9 mouse cellular contexts compared by ENCODE assay signal in genomic region chrX:110814151-110814571, GRCm38 (mm10). TPM values are rescaled to one million over a fixed set of nuclear protein-coding genes. Genes with fewer than 3 reads are reported as not detected.
DNase-seq lines count a peak whose midpoint lies in the region; ATAC-seq and TF ChIP-seq lines count a peak whose summit lies in the region.
"Had no signal": no experiment of that assay in that cellular context is flagged by ENCODE, and none has a peak within 500 bp of the region (broad histone marks: within the 10 kb centered on the region; RNA-seq: fewer than 3 reads in every experiment).

Pou3f4 (plus strand) TSS chrX:110814280.

- H3K9me3 ChIP-seq in lung, postnatal 0 days (ENCODE audit: low read length), result no peaks in the 10 kb centered on the region
- no peaks in the 10 kb centered on the region for H3K9me3 ChIP-seq in embryonic facial prominence, embryonic 11.5 days (replicated peaks; ENCODE audit: control insufficient read depth, low read length)

- H3K4me2 ChIP-seq in lung, postnatal 0 days (replicated peaks; ENCODE audit: low read depth, low read length), result peak within 1 kb of the TSS; percentile 28
- peak within 1 kb of the TSS; percentile 69 for H3K4me2 ChIP-seq in embryonic facial prominence, embryonic 11.5 days (ENCODE audit: low read depth, low read length)

- H3K9ac ChIP-seq in lung, postnatal 0 days (replicated peaks; ENCODE audit: low read depth), result no peak within 1 kb of the TSS
- H3K9ac ChIP-seq in embryonic facial prominence, embryonic 11.5 days (replicated peaks; ENCODE audit: low read length), result peak within 1 kb of the TSS; percentile 37; the same call in 1 of the 2 replicates

- H3K4me3 ChIP-seq in lung, postnatal 0 days (ENCODE audit: low read depth, low read length), result peak within 1 kb of the TSS; percentile 12; the same call in 1 of the 2 replicates
- H3K4me3 ChIP-seq in embryonic facial prominence, embryonic 11.5 days (ENCODE audit: low read depth, low read length), result peak within 1 kb of the TSS; percentile 37

- no peaks in the 10 kb centered on the region; the same call in 1 of the 2 replicates for H3K27me3 ChIP-seq in lung, postnatal 0 days (replicated peaks; ENCODE audit: insufficient read depth, low read length)
- peaks cover 4% of the 10 kb centered on the region; the same call in 1 of the 2 replicates for H3K27me3 ChIP-seq in embryonic facial prominence, embryonic 11.5 days (ENCODE audit: control insufficient read depth, insufficient read depth, low read length)

- peak; percentile 48 for ATAC-seq in lung, postnatal 0 days
- peak; percentile 90 for ATAC-seq in embryonic facial prominence, embryonic 11.5 days (replicated peaks; ENCODE audit: insufficient number of reproducible peaks, low FRiP score, low TSS enrichment, low read depth)

- DNase-seq in lung, postnatal 0 days (ENCODE audit: low spot score), result peak; percentile 40
- DNase-seq in lung, postnatal 25 days (ENCODE audit: low spot score), result no peak
- DNase-seq in embryonic facial prominence, embryonic 11.5 days (ENCODE audit: low spot score), result peak; percentile 82
- peak; percentile 70 for DNase-seq in heart, postnatal 4 days
- peak; percentile 61 to 72 for DNase-seq in layer of hippocampus, postnatal 10 days (ENCODE audit: low spot score in 2 of 2)
- peak; percentile 2 for DNase-seq in lung, postnatal 10 days
- DNase-seq in right cerebral cortex, postnatal 4 days, result peak; percentile 65
- DNase-seq in c-Kit-positive CD71-positive TER-119-positive erythroid progenitor cells, embryonic 14.5 days (ENCODE audit: low spot score), result no peak

- no peak within 1 kb of the TSS for H3K27ac ChIP-seq in lung, postnatal 0 days (ENCODE audit: low read length)
- H3K27ac ChIP-seq in embryonic facial prominence, embryonic 11.5 days (replicated peaks; ENCODE audit: low read depth, low read length), result 0 out of 2 replicates have a peak within 1 kb of the TSS, but pooled peaks have one; percentile 28

- no peaks in the 10 kb centered on the region for H3K36me3 ChIP-seq in lung, postnatal 0 days (ENCODE audit: insufficient read depth, low read length)
- H3K36me3 ChIP-seq in embryonic facial prominence, embryonic 11.5 days (replicated peaks; ENCODE audit: control insufficient read depth, insufficient read depth, low read depth, low read length), result no peaks in the 10 kb centered on the region

- 9% methylated on average over 20 of the region's 20 CpGs for WGBS in lung, postnatal 0 days
- WGBS in embryonic facial prominence, embryonic 11.5 days, result 18% methylated on average over 20 of the region's 20 CpGs

- no peaks in the 10 kb centered on the region for H3K4me1 ChIP-seq in lung, postnatal 0 days (ENCODE audit: insufficient read depth, low read depth, low read length)
- H3K4me1 ChIP-seq in embryonic facial prominence, embryonic 11.5 days (ENCODE audit: control insufficient read depth, insufficient read depth, low read length), result no peaks in the 10 kb centered on the region

- no peak for TF ChIP-seq CTCF in lung, postnatal 0 days (IDR thresholded peaks at IDR 0.05)

- TF ChIP-seq EP300 in lung, postnatal 0 days (IDR thresholded peaks at IDR 0.05), result no peak

RNA-seq across cellular contexts. Expression of gene Pou3f4, which starts in this region (rescaled TPM):
- not detected in 2 replicates for polyA plus RNA-seq in lung, postnatal 0 days (2015; fragmentation: Nextera tagmentation; extraction: Ambion mirVana)
- 2.9 and 3.9 TPM in 2 replicates for polyA plus RNA-seq in embryonic facial prominence, embryonic 11.5 days (2014; fragmentation: Nextera tagmentation; extraction: Ambion mirVana)
- not detected for total RNA-seq in heart, postnatal 4 days (2021)
- total RNA-seq in layer of hippocampus, postnatal 10 days (2021), result 1 to 10 TPM; 3.8 to 4.5 TPM
- total RNA-seq: neutrophil, adult 5-6 weeks had no signal

Comparison
In these comparisons a context has a peak if more than half of its experiments do, and no peak if none do; other contexts are left out.
1. RNA of gene Pou3f4 (total RNA-seq): 3.8 to 4.5 TPM in layer of hippocampus, postnatal 10 days; not detected in heart, postnatal 4 days; every median in the first group is over 4 times any median in the second.
2. DNase-seq: peak in embryonic facial prominence, embryonic 11.5 days (single experiment), layer of hippocampus, postnatal 10 days (2 of 2), lung, postnatal 10 days (single experiment) and right cerebral cortex, postnatal 4 days (single experiment); none in lung, postnatal 25 days (single experiment) and c-Kit-positive CD71-positive TER-119-positive erythroid progenitor cells, embryonic 14.5 days (single experiment).
3. Peak in DNase-seq, ATAC-seq, H3K4me3 ChIP-seq and H3K4me2 ChIP-seq in lung, postnatal 0 days; RNA of the gene not detected or under 1 TPM.
4. Peak in DNase-seq in heart, postnatal 4 days; RNA of the gene not detected or under 1 TPM.